Comparison of ENCODE assay signal across 18 mouse cellular contexts in the genomic region with DNA sequence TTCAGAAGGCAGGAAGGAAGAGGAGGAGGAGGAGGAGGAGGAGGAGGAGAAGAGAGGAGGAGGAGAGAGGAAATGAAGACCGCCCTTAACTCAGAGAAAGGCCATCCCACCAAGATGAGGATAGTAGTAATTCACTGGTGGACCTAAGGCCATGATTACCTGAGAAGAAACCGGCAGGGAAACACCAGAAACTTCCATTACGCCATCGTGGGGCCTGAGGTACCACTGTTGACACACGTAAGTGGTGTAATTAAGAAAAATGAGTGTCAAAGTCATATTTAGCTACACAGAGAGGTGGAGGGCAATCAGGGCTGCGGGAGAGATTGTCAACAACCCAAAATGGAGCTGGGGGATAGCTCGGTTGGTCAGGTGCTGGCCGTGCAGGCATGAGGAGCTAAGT.
"Had no signal": no experiment of that assay in that cellular context is flagged by ENCODE, and none has a peak within 500 bp of the region (broad histone marks: within the 10 kb centered on the region; RNA-seq: fewer than 3 reads in every experiment).

No protein-coding gene starts in this region.

- H3K9me3 ChIP-seq: liver, embryonic 13.5 days; liver, embryonic 15.5 days; lung, embryonic 15.5 days; midbrain, embryonic 10.5 days; midbrain, embryonic 12.5 days; neural tube, embryonic 12.5 days; stomach, embryonic 15.5 days had no signal

- H3K36me3 ChIP-seq: lung, embryonic 15.5 days; midbrain, embryonic 10.5 days; midbrain, embryonic 12.5 days; neural tube, embryonic 12.5 days; stomach, embryonic 15.5 days had no signal

- DNase-seq: liver, embryonic 13.5 days; liver, postnatal 0 days; lung, adult 2 months; lung, postnatal 14 days; lung, postnatal 36 days; midbrain, embryonic 14.5 days; right cerebral cortex, postnatal 14 days; thymus, postnatal 14 days; thymus, postnatal 36 days had no signal

- H3K27ac ChIP-seq: liver, embryonic 13.5 days; liver, embryonic 15.5 days; lung, embryonic 15.5 days; macrophage; midbrain, embryonic 10.5 days; midbrain, embryonic 12.5 days; neural tube, embryonic 12.5 days; stomach, embryonic 15.5 days; stomach, postnatal 0 days had no signal

- H3K4me3 ChIP-seq: liver, embryonic 13.5 days; liver, embryonic 15.5 days; lung, embryonic 15.5 days; midbrain, embryonic 10.5 days; midbrain, embryonic 12.5 days; myocyte; neural tube, embryonic 12.5 days; stomach, embryonic 15.5 days had no signal

- H3K27me3 ChIP-seq: liver, embryonic 13.5 days; liver, embryonic 15.5 days; lung, embryonic 15.5 days; midbrain, embryonic 12.5 days; neural tube, embryonic 12.5 days; stomach, embryonic 15.5 days had no signal
